Mouse (Mus musculus): Measurements from ENCODE around the gene Gm8281. TPM values are rescaled to one million over a fixed set of nuclear protein-coding genes. Genes with fewer than 3 reads are reported as not detected.

Gene Gm8281
- 6.2 TPM for polyA plus RNA-seq (2017; shearing (Covaris generic))

DNA sequence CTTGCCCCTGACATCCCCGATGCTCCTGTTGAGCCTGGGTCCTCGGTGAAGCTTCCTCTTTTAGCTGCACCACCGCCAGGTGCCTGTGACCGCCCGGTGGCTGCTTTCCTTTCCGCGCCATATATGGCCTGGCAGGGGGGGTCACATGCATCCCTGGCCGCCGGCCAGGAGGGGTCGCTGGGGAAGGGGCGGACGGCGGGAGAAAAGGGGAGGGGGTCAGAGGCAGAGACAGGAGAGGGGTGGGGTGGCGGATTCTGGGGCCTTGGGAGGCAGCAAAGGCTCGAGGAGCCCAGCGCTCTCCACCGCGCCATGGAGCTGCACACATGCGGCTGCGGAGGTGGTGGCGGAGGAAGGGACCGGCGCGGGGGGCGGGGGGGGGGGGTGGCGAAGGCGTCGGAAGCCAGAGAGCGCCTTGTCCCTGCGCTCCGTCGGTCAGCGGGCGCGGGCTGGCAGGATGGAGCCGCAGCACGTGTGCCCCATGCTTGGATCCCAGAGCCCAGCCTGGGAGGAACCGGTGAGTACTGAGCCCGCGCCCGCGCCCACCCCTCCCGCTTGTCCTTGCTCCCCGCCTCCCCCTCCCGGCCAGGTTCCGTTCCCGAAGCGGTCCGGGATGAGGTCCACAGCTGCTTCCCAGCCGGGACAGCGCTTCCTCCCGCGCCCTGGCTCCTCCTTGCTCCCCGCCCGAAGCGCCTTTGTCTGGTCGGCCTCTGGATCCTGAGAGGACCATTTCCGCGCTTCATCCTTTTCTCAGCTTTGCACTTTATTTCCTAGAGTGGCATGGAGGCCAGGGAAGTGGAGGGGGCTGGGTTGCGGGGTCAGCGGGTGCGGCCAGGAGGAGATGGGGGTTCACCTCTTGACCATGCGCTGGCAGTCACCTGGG, at the start of gene Gm8281:
TSS of gene Gm8281 (plus strand) at position 430 of the 880 bp plus-strand sequence.

DNA sequence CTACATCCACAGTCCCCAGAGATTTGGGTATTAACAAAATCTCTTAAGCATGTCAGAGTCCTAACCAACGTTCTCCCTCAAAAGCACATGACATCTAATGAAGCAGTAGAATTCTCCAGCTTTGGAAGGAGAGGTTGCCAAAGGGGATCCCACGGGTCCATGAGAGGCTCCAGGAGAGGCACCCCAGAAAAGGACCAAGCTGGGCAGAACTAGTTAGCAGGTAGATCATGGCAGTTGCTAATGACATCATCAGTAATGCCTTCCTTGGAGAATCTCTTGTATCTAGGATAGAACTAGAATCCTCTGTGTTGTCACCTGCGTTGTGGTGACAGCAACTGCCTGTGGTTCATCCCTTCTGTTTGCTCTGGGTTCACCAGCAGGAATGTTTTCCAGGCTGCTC, 20.5 kb upstream of the Gm8281 start, which contains the start of gene 4930555G01Rik:
TSS of gene 4930555G01Rik (plus strand) at position 301 of the 400 bp plus-strand sequence.

DNA sequence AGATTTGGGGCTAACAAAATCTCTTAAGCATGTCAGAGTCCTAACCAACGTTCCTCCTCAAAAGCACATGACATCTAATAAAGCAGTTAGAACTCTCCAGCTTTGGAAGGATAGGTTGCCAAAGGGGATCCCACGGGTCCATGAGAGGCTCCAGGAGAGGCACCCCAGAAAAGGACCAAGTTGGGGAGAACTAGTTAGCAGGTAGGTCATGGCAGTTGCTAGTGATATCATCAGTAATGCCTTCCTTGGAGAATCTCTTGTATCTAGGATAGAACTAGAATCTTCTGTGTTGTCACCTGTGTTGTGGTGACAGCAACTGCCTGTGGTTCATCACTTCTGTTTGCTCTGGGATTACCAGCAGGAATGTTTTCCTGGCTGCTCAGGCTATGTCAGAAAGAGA, 60.4 kb downstream of the Gm8281 start, which contains the start of gene Gm8279:
TSS of gene Gm8279 (plus strand) at position 301 of the 400 bp plus-strand sequence.

Other genes with a start within 250 kb of the Gm8281 start
- not detected for gene Gm3269, start 232.9 kb upstream of the Gm8281 start, polyA plus RNA-seq (2017; shearing (Covaris generic))
- 1.2 TPM for gene Gm3264, start 215.5 kb upstream of the Gm8281 start, polyA plus RNA-seq (2017; shearing (Covaris generic))
- not detected for gene Gm3278, start 178.6 kb upstream of the Gm8281 start, polyA plus RNA-seq (2017; shearing (Covaris generic))
- 0.24 TPM for gene Gm8297, start 87.1 kb upstream of the Gm8281 start, polyA plus RNA-seq (2017; shearing (Covaris generic))
- not detected for gene Gm3298, start 55.1 kb upstream of the Gm8281 start, polyA plus RNA-seq (2017; shearing (Covaris generic))
- gene 4930555G01Rik, start 20.4 kb upstream of the Gm8281 start, polyA plus RNA-seq (2017; shearing (Covaris generic)): not detected
- not detected for gene Gm8279, start 60.5 kb downstream of the Gm8281 start, polyA plus RNA-seq (2017; shearing (Covaris generic))
- not detected for gene Gm3317, start 93.5 kb downstream of the Gm8281 start, polyA plus RNA-seq (2017; shearing (Covaris generic))
- gene Gm8271, start 114.8 kb downstream of the Gm8281 start, polyA plus RNA-seq (2017; shearing (Covaris generic)): not detected
- gene Gm3526, start 189.5 kb downstream of the Gm8281 start, polyA plus RNA-seq (2017; shearing (Covaris generic)): not detected

Data from CD4-positive, CD25-positive, alpha-beta regulatory T cell, adult 9 weeks (primary cell).